Mouse (Mus musculus) heart, postnatal 0 days (tissue): ENCODE data around the gene Vav3.

Experiments used
- CTCF ChIP-seq: IDR thresholded peaks from 2 replicates; pipeline ENCODE4 v1.5.1; 2016; ENCODE audit warnings: antibody characterized with exemption, control low read depth, low read depth
- EP300 ChIP-seq: IDR thresholded peaks from 2 replicates; pipeline ENCODE4 v1.6.1; 2016; ENCODE audit warnings: antibody characterized with exemption, low read depth

- TF ChIP-seq CTCF (no peak), EP300 (no peak)
These were observed 23.1 kb downstream of the Vav3 start for GRCm38 (mm10) chr3:109363522-109363921.
